Mouse (Mus musculus) lung, adult 2 months (tissue): Measurements from ENCODE around the gene Pkhd1.

ENCODE experiments used
- CTCF ChIP-seq: fragments of 200-500 bp; IDR thresholded peaks from 2 replicates; pipeline ENCODE4 v1.5.1; 2011; ENCODE audit warnings: mild to moderate bottlenecking, low read length, control low read depth; ENCODE audit not compliant: insufficient read depth
- POLR2A ChIP-seq: fragments of 200-500 bp; IDR thresholded peaks from 2 replicates; pipeline ENCODE4 v1.6.1; 2011; ENCODE audit warnings: low read depth, mild to moderate bottlenecking, control low read depth, low read length, borderline replicate concordance; ENCODE audit errors: extremely low read depth

GRCm38 (mm10) chr1:20409411-20409967 is 208.4 kb downstream of the Pkhd1 start:
- TF ChIP-seq CTCF (no peak), POLR2A (no peak)
